Mouse (Mus musculus) testis, adult 2 months (tissue): ENCODE results near the gene Prkag2.

ENCODE experiments used
- CTCF ChIP-seq: fragments of 200-500 bp; IDR thresholded peaks from 2 replicates; pipeline ENCODE4 v1.5.1; 2012; ENCODE audit warnings: low read depth, mild to moderate bottlenecking, inconsistent platforms, low read length, moderate library complexity; ENCODE audit not compliant: control insufficient read depth, insufficient read depth, insufficient replicate concordance
- POLR2A ChIP-seq: fragments of 200-500 bp; IDR thresholded peaks from 2 replicates; pipeline ENCODE4 v1.6.1; 2012; ENCODE audit warnings: low read depth, mild to moderate bottlenecking, inconsistent platforms, low read length, moderate library complexity; ENCODE audit not compliant: control insufficient read depth

- TF ChIP-seq POLR2A, result no peak
- TF ChIP-seq CTCF, result peak; percentile 84; the same call in 1 of the 2 replicates
Observed at GRCm38 (mm10) chr5:25006848-25007247, 93.6 kb downstream of the Prkag2 start.
